Mouse (Mus musculus) C2C12 (cell line): Measurements from ENCODE around the gene Kcnc4. TPM values are rescaled to one million over a fixed set of nuclear protein-coding genes. Genes with fewer than 3 reads are reported as not detected.
A peak's percentile ranks its signal among the peaks of the same experiment; 100 is the strongest.

Experiments
- H3K27me3 ChIP-seq: one replicate; pipeline ENCODE4 v1.6.1; 2011; ENCODE audit not compliant: control insufficient read depth, insufficient read depth, insufficient read length
- H3K36me3 ChIP-seq: one replicate; pipeline ENCODE4 v1.6.1; 2011; ENCODE audit not compliant: control insufficient read depth, insufficient read depth
- H3K4me3 ChIP-seq: one replicate; pipeline ENCODE4 v1.5.1; 2011; ENCODE audit warnings: mild to moderate bottlenecking, control low read depth; ENCODE audit not compliant: poor library complexity, insufficient read depth, severe bottlenecking
- H3K79me2 ChIP-seq: one replicate; pipeline ENCODE4 v1.6.1; 2011; ENCODE audit not compliant: control insufficient read depth, insufficient read depth
- H3K79me3 ChIP-seq: one replicate; pipeline ENCODE4 v1.6.1; 2011; ENCODE audit warnings: low read depth, control low read depth
- H3ac ChIP-seq: one replicate; pipeline ENCODE3; 2011; ENCODE audit warnings: low read depth; ENCODE audit not compliant: control insufficient read depth, insufficient read length
- CEBPB ChIP-seq: IDR thresholded peaks from one replicate; pipeline ENCODE4 v1.6.1; 2011; ENCODE audit warnings: low read depth, mild to moderate bottlenecking, control low read depth, moderate library complexity
- CTCF ChIP-seq: IDR thresholded peaks from one replicate; pipeline ENCODE4 v1.5.1; 2011; ENCODE audit not compliant: control insufficient read depth, insufficient read depth, insufficient read length
- FOSL1 ChIP-seq: IDR thresholded peaks from one replicate; pipeline ENCODE4 v1.8.0; 2011; ENCODE audit warnings: mild to moderate bottlenecking, low read length; ENCODE audit not compliant: poor library complexity, insufficient read depth, severe bottlenecking
- MAX ChIP-seq: IDR thresholded peaks from one replicate; pipeline ENCODE4 v1.6.1; 2011; ENCODE audit warnings: mild to moderate bottlenecking, control low read depth
- MYOD1 ChIP-seq: IDR thresholded peaks from one replicate; pipeline ENCODE4 v1.6.1; 2011; ENCODE audit warnings: low read depth; ENCODE audit not compliant: control insufficient read depth, insufficient read length
- MYOG ChIP-seq: IDR thresholded peaks from one replicate; pipeline ENCODE4 v1.6.1; 2011; ENCODE audit not compliant: control insufficient read depth, insufficient read length; ENCODE audit errors: extremely low read depth
- USF1 ChIP-seq: IDR thresholded peaks from one replicate; pipeline ENCODE4 v1.6.1; 2011; ENCODE audit warnings: low read depth, mild to moderate bottlenecking, control low read depth, moderate library complexity
- polyA plus RNA-seq: library from polyadenylated mRNA; unstranded; fragments of >200 nt; fragmentation: generic; extraction: Trizol; gene quantifications from one replicate; pipeline ENCODE4 v1.2.1, GENCODE M21; 2012; ENCODE audit warnings: missing spikeins

Gene Kcnc4
- polyA plus RNA-seq, 1 experiment, result not detected

DNA sequence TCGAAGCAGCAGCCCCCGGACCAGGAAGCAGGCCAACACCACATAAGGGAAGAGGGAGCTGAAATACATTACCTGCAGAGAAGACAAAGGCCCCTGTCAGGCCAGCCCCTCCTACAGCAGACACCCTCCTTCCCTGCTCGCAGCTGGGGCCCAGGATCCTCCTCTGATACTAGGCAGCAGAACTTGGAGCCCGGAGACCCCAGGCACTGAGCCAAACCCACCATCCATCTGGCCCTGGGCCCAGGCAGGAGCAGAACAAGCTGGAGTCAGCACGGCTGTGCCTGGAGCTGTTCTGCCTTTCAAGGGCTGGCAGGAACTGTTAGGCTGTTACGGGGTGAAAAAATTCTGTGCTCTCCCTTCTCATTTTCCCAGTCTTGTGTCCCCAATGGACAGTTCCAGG lies 32.1 kb upstream of the Kcnc4 start:
- Histone ChIP-seq H3K4me3 (no peak overlapping the region), H3K79me3 (no peaks in the 10 kb centered on the region), H3ac (no peak overlapping the region), H3K36me3 (no peaks in the 10 kb centered on the region), H3K27me3 (peaks cover 3% of the 10 kb centered on the region), H3K79me2 (no peaks in the 10 kb centered on the region)
- TF ChIP-seq MYOG (no peak), CEBPB (no peak), FOSL1 (no peak)

DNA sequence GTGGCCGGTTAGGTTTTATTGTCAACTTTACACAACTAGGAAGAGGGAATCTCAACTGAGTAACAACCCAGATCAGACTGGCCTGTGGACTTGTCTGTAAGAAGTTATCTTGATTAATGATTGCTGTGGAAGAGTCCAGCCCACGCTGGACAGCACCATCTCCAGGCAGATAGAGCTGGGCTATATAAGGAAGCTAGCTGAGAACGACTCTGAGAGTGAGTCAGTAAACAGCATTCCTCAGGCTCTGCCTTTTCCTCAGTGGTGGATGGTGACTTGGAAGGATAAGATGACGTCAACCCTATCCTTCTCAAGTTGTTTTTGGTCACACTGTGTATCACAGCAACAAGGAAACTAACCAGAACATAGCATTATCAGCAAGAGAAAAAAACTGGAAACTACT lies 29.3 kb upstream of the Kcnc4 start:
- Histone ChIP-seq H3K79me3 (no peaks in the 10 kb centered on the region), H3K36me3 (no peaks in the 10 kb centered on the region), H3K27me3 (peaks cover 14% of the 10 kb centered on the region), H3ac (no peak overlapping the region), H3K4me3 (no peak overlapping the region), H3K79me2 (no peaks in the 10 kb centered on the region)
- TF ChIP-seq CEBPB, result no peak
- no peak for TF ChIP-seq MAX
- no peak for TF ChIP-seq MYOG
- TF ChIP-seq USF1, result no peak
- TF ChIP-seq FOSL1, result no peak
- no peak for TF ChIP-seq MYOD1
- no peak for TF ChIP-seq CTCF

GRCm38 (mm10) chr3:107483290-107483689 lies 23.9 kb upstream of the Kcnc4 start:
- peaks cover 19% of the 10 kb centered on the region for H3K27me3 ChIP-seq
- no peaks in the 10 kb centered on the region for H3K79me2 ChIP-seq
- no peaks in the 10 kb centered on the region for H3K79me3 ChIP-seq
- H3ac ChIP-seq, result no peak overlapping the region
- no peak overlapping the region for H3K4me3 ChIP-seq
- H3K36me3 ChIP-seq, result no peaks in the 10 kb centered on the region
- TF ChIP-seq MYOD1 (no peak), CEBPB (no peak), MYOG (no peak), CTCF (no peak)

DNA sequence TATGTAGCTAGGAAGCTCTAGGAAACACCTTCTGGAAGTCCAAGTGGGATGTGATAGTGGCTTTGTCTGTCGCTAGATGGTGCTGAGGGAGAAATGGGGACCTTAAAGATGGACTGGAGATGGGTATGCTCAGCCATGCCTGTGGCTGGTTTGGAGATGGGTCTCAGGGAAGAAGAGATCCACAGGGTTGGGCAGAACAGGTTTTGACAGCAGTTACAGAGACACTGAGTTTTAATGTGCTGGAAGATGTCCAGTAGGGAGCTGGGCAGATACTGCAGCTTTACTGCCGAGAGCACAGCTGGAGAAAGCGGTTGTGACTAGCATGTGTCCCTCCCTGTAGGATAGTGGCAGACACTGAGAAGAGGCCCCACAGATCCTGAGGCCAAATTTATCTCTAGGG lies 21.3 kb upstream of the Kcnc4 start:
- TF ChIP-seq CEBPB (no peak), MYOD1 (no peak), FOSL1 (no peak), MAX (no peak), MYOG (no peak), CTCF (no peak), USF1 (no peak)
- Histone ChIP-seq H3ac (no peak overlapping the region), H3K79me3 (no peaks in the 10 kb centered on the region), H3K4me3 (no peak overlapping the region), H3K36me3 (no peaks in the 10 kb centered on the region), H3K79me2 (no peaks in the 10 kb centered on the region), H3K27me3 (peaks cover 15% of the 10 kb centered on the region)

- TF ChIP-seq CTCF, result peak; percentile 58
- no peak for TF ChIP-seq MAX
- Histone ChIP-seq H3K79me2 (no peaks in the 10 kb centered on the region), H3K36me3 (no peaks in the 10 kb centered on the region), H3K27me3 (peaks cover 9% of the 10 kb centered on the region), H3K79me3 (no peaks in the 10 kb centered on the region), H3ac (no peak overlapping the region), H3K4me3 (no peak overlapping the region)
These were observed 12.8 kb upstream of the Kcnc4 start for GRCm38 (mm10) chr3:107472198-107472597.

DNA sequence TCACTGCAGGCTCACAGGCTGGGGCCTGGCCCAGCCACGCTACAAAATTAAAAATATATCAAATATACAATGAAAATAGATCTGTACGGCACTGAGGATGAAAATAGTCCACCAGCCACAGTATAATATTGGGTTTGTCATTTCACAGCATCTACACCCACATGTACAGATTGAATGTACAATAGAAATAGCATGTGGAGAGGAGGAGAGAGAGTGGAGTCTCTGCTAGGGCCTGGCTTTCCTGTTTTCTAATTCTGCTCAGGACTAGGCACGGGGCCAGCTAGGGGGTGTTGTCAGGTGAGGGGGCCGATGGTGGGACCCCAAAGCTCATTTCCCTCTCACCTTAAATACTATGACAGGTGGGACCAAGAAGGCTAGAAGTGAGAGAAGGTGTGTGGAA lies 9.7 kb upstream of the Kcnc4 start:
- Histone ChIP-seq H3ac (no peak overlapping the region), H3K27me3 (peaks cover 21% of the 10 kb centered on the region), H3K79me2 (no peaks in the 10 kb centered on the region), H3K79me3 (no peaks in the 10 kb centered on the region), H3K4me3 (no peak overlapping the region), H3K36me3 (no peaks in the 10 kb centered on the region)
- TF ChIP-seq MAX (no peak), CTCF (no peak), CEBPB (no peak), FOSL1 (no peak)

DNA sequence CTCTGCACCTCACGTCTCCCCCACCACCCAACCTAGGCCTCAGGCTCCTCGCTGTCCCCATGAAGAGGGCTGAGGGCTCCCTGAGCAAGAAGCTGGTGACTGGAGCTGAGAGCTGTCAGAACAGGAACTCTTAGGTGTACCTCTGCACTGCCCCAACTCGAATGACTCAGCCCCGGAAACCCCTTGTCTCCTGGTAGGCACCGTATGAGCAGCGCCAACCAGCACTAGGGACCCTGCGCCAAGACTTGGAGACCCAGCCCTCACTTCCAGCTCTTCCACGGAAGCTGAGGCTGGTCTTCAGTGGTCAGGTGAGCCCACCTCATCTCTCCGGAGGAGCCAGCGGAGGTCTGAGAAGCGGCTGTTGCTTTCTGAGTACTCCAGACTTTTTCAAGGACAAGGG lies 8.8 kb upstream of the Kcnc4 start:
- Histone ChIP-seq H3K79me2 (no peaks in the 10 kb centered on the region), H3K79me3 (no peaks in the 10 kb centered on the region), H3K36me3 (no peaks in the 10 kb centered on the region), H3K27me3 (peaks cover 17% of the 10 kb centered on the region), H3ac (no peak overlapping the region), H3K4me3 (no peak overlapping the region)
- TF ChIP-seq MAX, result no peak
- TF ChIP-seq FOSL1, result no peak
- TF ChIP-seq MYOD1, result no peak
- TF ChIP-seq USF1, result no peak
- no peak for TF ChIP-seq CTCF
- no peak for TF ChIP-seq MYOG
- no peak for TF ChIP-seq CEBPB
